Mouse (Mus musculus) MEL (cell line): ENCODE results near the gene Fzd1. TPM values are rescaled to one million over a fixed set of nuclear protein-coding genes. Genes with fewer than 3 reads are reported as not detected.

Experiments
- DNase-seq: peaks from one replicate; pipeline ENCODE4 v3.0.0; 2011; ENCODE audit warnings: low read depth, low spot score
- H3K27ac ChIP-seq: 2 replicates; pipeline ENCODE4 v1.5.1; 2012; ENCODE audit warnings: low read depth, mild to moderate bottlenecking, control low read depth, low read length, moderate library complexity; ENCODE audit not compliant: control insufficient read depth
- H3K27me3 ChIP-seq, 2 experiments: fragments of 150-350 bp in 1 of 2; sonication (generic) in 1 of 2; 2 replicates each; pipeline ENCODE4 v1.6.1; 2012; ENCODE audit warnings: low read length in 2 of 2, mild to moderate bottlenecking in 2 of 2, improper control_type of control experiment in 1 of 2, moderate library complexity in 1 of 2; ENCODE audit not compliant: insufficient read depth in 2 of 2, control insufficient read depth in 1 of 2
- H3K36me3 ChIP-seq, 2 experiments: 2 replicates each; pipeline ENCODE4 v1.6.1; 2012 to 2014; ENCODE audit warnings: low read length in 2 of 2, improper control_type of control experiment in 1 of 2, inconsistent platforms in 1 of 2, mild to moderate bottlenecking in 1 of 2; ENCODE audit not compliant: insufficient read depth in 2 of 2, control insufficient read depth in 1 of 2
- H3K4me1 ChIP-seq, 2 experiments: fragments of 150-350 bp in 1 of 2; sonication (generic) in 1 of 2; 2 replicates each; pipeline ENCODE4 v1.6.1; 2012; ENCODE audit warnings: low read length in 2 of 2, improper control_type of control experiment in 1 of 2, mild to moderate bottlenecking in 1 of 2; ENCODE audit not compliant: insufficient read depth in 2 of 2, control insufficient read depth in 1 of 2
- H3K4me3 ChIP-seq, 2 experiments: fragments of 150-350 bp in 1 of 2; sonication (generic) in 1 of 2; 2 replicates each; pipeline ENCODE4 v1.5.1; 2012; ENCODE audit warnings: low read depth in 2 of 2, low read length in 2 of 2, mild to moderate bottlenecking in 2 of 2, moderate library complexity in 2 of 2, control low read depth in 1 of 2, improper control_type of control experiment in 1 of 2; ENCODE audit not compliant: control insufficient read depth in 1 of 2, insufficient read depth in 1 of 2
- H3K79me2 ChIP-seq: 2 replicates; pipeline ENCODE4 v1.6.1; 2012; ENCODE audit warnings: mild to moderate bottlenecking, low read length, moderate library complexity; ENCODE audit not compliant: control insufficient read depth, poor library complexity, insufficient read depth
- H3K9ac ChIP-seq: 2 replicates; pipeline ENCODE4 v1.6.1; 2012; ENCODE audit warnings: low read depth, mild to moderate bottlenecking, control low read depth, low read length, moderate library complexity; ENCODE audit not compliant: control insufficient read depth, poor library complexity, severe bottlenecking
- H3K9me3 ChIP-seq: fragments of 150-350 bp; sonication (generic); replicated peaks from 2 replicates; pipeline ENCODE4 v1.6.1; 2012; ENCODE audit warnings: mild to moderate bottlenecking, low read length, improper control_type of control experiment, moderate library complexity; ENCODE audit not compliant: insufficient read depth
- CHD2 ChIP-seq: IDR thresholded peaks from 2 replicates; pipeline ENCODE4 v1.6.1; 2011; ENCODE audit warnings: low read length, improper control_type of control experiment
- E2F4 ChIP-seq: IDR thresholded peaks from 2 replicates; pipeline ENCODE4 v1.6.1; 2011; ENCODE audit warnings: low read depth, low read length, improper control_type of control experiment, borderline replicate concordance
- ELF1 ChIP-seq: IDR thresholded peaks from 2 replicates; pipeline ENCODE4 v1.6.1; 2014; ENCODE audit warnings: low read depth, mild to moderate bottlenecking, inconsistent platforms, low read length, improper control_type of control experiment, moderate library complexity
- GATA1 ChIP-seq: IDR thresholded peaks from 2 replicates; pipeline ENCODE4 v1.6.1; 2011; ENCODE audit warnings: low read depth, low read length, improper control_type of control experiment
- HCFC1 ChIP-seq: IDR thresholded peaks from 2 replicates; pipeline ENCODE4 v1.6.1; 2012; ENCODE audit warnings: low read depth, mild to moderate bottlenecking, inconsistent platforms, low read length, improper control_type of control experiment, moderate library complexity
- KAT2A ChIP-seq: conservative IDR thresholded peaks from 2 replicates; pipeline ENCODE4 v1.6.1; 2012; ENCODE audit warnings: low read depth, low read length, improper control_type of control experiment, inconsistent platforms
- MAX ChIP-seq: IDR thresholded peaks from 2 replicates; pipeline ENCODE4 v1.6.1; 2011; ENCODE audit warnings: low read length, improper control_type of control experiment
- MAZ ChIP-seq: IDR thresholded peaks from 2 replicates; pipeline ENCODE4 v1.6.1; 2012; ENCODE audit warnings: low read depth, mild to moderate bottlenecking, inconsistent platforms, low read length, improper control_type of control experiment
- MEF2A ChIP-seq: IDR thresholded peaks from 2 replicates; pipeline ENCODE4 v1.6.1; 2014; ENCODE audit warnings: low read depth, mild to moderate bottlenecking, inconsistent platforms, low read length, improper control_type of control experiment; ENCODE audit not compliant: poor library complexity, insufficient replicate concordance, severe bottlenecking; ENCODE audit errors: extremely low read depth
- MXI1 ChIP-seq: IDR thresholded peaks from 2 replicates; pipeline ENCODE4 v1.6.1; 2011; ENCODE audit warnings: mild to moderate bottlenecking, low read depth, low read length, improper control_type of control experiment
- NELFE ChIP-seq: IDR thresholded peaks from 2 replicates; pipeline ENCODE4 v1.6.1; 2011; ENCODE audit warnings: low read depth, low read length, improper control_type of control experiment
- POLR2A ChIP-seq, 2 experiments: IDR thresholded peaks; 2 replicates each; pipeline ENCODE4 v1.6.1; 2011 to 2012; ENCODE audit warnings: low read length in 2 of 2, mild to moderate bottlenecking in 2 of 2, control low read depth in 1 of 2, improper control_type of control experiment in 1 of 2, low read depth in 1 of 2, moderate library complexity in 1 of 2; ENCODE audit not compliant: control insufficient read depth in 1 of 2, insufficient read depth in 1 of 2, poor library complexity in 1 of 2
- POLR2AphosphoS5 ChIP-seq: IDR thresholded peaks from 2 replicates; pipeline ENCODE4 v1.6.1; 2012; ENCODE audit warnings: low read depth, borderline replicate concordance, mild to moderate bottlenecking, inconsistent platforms, low read length, moderate library complexity, mixed read lengths
- RAD21 ChIP-seq: IDR thresholded peaks from 2 replicates; pipeline ENCODE4 v1.6.1; 2011; ENCODE audit warnings: mild to moderate bottlenecking, low read depth, low read length, improper control_type of control experiment
- TBP ChIP-seq: IDR thresholded peaks from 2 replicates; pipeline ENCODE4 v1.8.0; 2011; ENCODE audit warnings: low read depth, low read length, improper control_type of control experiment
- USF1 ChIP-seq: IDR thresholded peaks from 2 replicates; pipeline ENCODE4 v1.6.1; 2014; ENCODE audit warnings: low read depth, mild to moderate bottlenecking, inconsistent platforms, low read length, improper control_type of control experiment, moderate library complexity
- USF2 ChIP-seq, 2 experiments: IDR thresholded peaks; 2 replicates each; pipeline ENCODE4 v1.6.1; 2011 to 2012; ENCODE audit warnings: improper control_type of control experiment in 2 of 2, low read length in 2 of 2, borderline replicate concordance in 1 of 2, inconsistent platforms in 1 of 2, low read depth in 1 of 2, mild to moderate bottlenecking in 1 of 2; ENCODE audit not compliant: insufficient read depth in 1 of 2
- ZKSCAN1 ChIP-seq: IDR thresholded peaks from 2 replicates; pipeline ENCODE4 v1.6.1; 2012; ENCODE audit warnings: low read depth, mild to moderate bottlenecking, inconsistent platforms, low read length, improper control_type of control experiment, moderate library complexity
- polyA plus RNA-seq, 2 experiments: library from polyadenylated mRNA; stranded (reverse) in 1 of 2; unstranded in 1 of 2; fragments of >175 nt in 1 of 2; fragments of >200 nt in 1 of 2; gene quantifications; 2 replicates each; pipeline versions ENCODE4 v1.2.1 to v1.2.4; 2012; ENCODE audit warnings: low replicate concordance in 2 of 2, low read depth in 1 of 2; ENCODE audit not compliant: insufficient read length in 2 of 2, insufficient read depth in 1 of 2, missing spikeins in 1 of 2
- total RNA-seq: library from RNA; depleted of rRNA; stranded (reverse); fragments of 300-350 nt; gene quantifications from 2 replicates; pipeline ENCODE4 v1.2.3, GENCODE M21; 2012

Fzd1 gene
- total and polyA plus RNA-seq, 3 experiments = not detected

DNA sequence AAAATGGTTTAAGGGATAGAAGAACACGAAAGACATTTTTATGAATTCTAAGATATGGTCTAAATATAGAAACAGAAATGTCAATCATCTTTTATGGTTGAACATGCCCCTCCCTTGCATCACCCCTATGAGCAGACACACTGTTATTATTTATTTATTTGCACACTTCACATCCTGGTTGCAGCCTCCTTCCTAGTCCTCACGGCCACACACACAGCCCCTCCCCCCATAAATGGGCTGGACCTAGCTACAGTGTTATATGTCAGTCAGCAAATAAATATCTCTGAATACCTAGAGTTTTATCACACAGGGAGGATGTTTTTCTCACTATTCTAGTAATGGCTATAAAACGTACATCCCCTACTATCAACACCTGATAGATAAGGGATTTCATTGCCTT lies 29.0 kb upstream of the Fzd1 start:
- Histone ChIP-seq H3K4me1 (no peaks in the 10 kb centered on the region), H3K9ac (no peak overlapping the region), H3K27ac (no peak overlapping the region), H3K4me3 (no peak overlapping the region), H3K36me3 (no peaks in the 10 kb centered on the region), H3K27me3 (no peaks in the 10 kb centered on the region), H3K79me2 (no peaks in the 10 kb centered on the region), H3K9me3 (no peaks in the 10 kb centered on the region)
- DNase-seq = no peak
- TF ChIP-seq HCFC1 = no peak
- TF ChIP-seq MXI1 = no peak
- TF ChIP-seq TBP = no peak
- TF ChIP-seq E2F4 = no peak
- TF ChIP-seq KAT2A = no peak
- TF ChIP-seq RAD21 = no peak
- TF ChIP-seq USF1 = no peak
- no peak for TF ChIP-seq MEF2A
- no peak for TF ChIP-seq MAX
- TF ChIP-seq CHD2 = no peak
- no peak for TF ChIP-seq MAZ
- TF ChIP-seq POLR2AphosphoS5 = no peak
- TF ChIP-seq, all 39 proteins: peak for 0

DNA sequence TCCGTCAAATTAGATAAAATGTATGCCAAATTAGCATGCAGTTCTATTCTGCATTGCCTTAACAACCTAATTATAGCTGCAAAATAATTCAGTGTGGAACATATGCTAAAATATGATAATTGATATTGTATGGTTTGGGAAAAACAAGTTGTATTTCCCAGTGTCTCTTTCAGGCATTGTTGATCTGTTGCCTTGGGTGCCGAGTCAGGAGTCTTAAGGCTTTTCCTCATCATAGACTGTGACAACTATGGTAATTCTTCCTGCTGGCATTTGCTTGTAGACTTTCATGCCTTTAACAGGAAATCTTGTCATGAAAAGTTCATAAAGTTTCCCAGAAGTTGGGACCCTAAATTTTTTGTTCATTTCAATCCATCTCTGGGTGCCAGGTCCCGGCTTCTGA lies 20.4 kb upstream of the Fzd1 start:
- H3K9me3 ChIP-seq = no peaks in the 10 kb centered on the region
- no peak for DNase-seq
- no peaks in the 10 kb centered on the region for H3K36me3 ChIP-seq
- H3K79me2 ChIP-seq = no peaks in the 10 kb centered on the region
- H3K4me1 ChIP-seq = no peaks in the 10 kb centered on the region
- no peak overlapping the region for H3K4me3 ChIP-seq
- TF ChIP-seq USF1 (no peak), ZKSCAN1 (no peak), NELFE (no peak), GATA1 (no peak), MXI1 (no peak), MAZ (no peak), ELF1 (no peak), USF2 (IDR thresholded peaks at IDR 0.05; ENCODE audit: borderline replicate concordance in 1 of 2, insufficient read depth in 1 of 2, low read depth in 1 of 2, low read length in 2 of 2) (no peak), MEF2A (no peak), POLR2A (IDR thresholded peaks at IDR 0.05; ENCODE audit: control insufficient read depth in 1 of 2, insufficient read depth in 1 of 2, low read depth in 1 of 2, low read length in 2 of 2, poor library complexity in 1 of 2) (no peak)
- no peak overlapping the region for H3K27ac ChIP-seq
- no peak overlapping the region for H3K9ac ChIP-seq
- no peaks in the 10 kb centered on the region for H3K27me3 ChIP-seq
